Mouse (Mus musculus) midbrain, postnatal 0 days (tissue): ENCODE data around the gene Taf6. TPM values are rescaled to one million over a fixed set of nuclear protein-coding genes. Genes with fewer than 3 reads are reported as not detected.

ENCODE experiments used
- ATAC-seq: fragments of 200-750 bp; cut with Nextera tagmentation; 2 replicates; pipeline ENCODE4 v1.8.0; 2017; ENCODE audit warnings: moderate number of reproducible peaks, mild to moderate bottlenecking, moderate TSS enrichment, moderate library complexity; ENCODE audit not compliant: low FRiP score
- DNase-seq: peaks from one replicate; pipeline ENCODE4 v3.0.0-alpha.2; 2015; ENCODE audit warnings: low spot score
- H3K27ac ChIP-seq: fragments of 300-500 bp; sonication (generic); 2 replicates; pipeline ENCODE4 v1.5.1; 2014; ENCODE audit warnings: low read depth, mild to moderate bottlenecking, low read length, mixed read lengths
- H3K27me3 ChIP-seq: fragments of 300-500 bp; sonication (generic); 2 replicates; pipeline ENCODE4 v1.6.1; 2014; ENCODE audit warnings: low read length, control low read depth, mixed read lengths; ENCODE audit not compliant: insufficient read depth
- H3K36me3 ChIP-seq: fragments of 300-500 bp; sonication (generic); 2 replicates; pipeline ENCODE4 v1.6.1; 2014; ENCODE audit warnings: low read length, control low read depth, mixed read lengths; ENCODE audit not compliant: insufficient read depth
- H3K4me1 ChIP-seq: fragments of 300-500 bp; sonication (generic); 2 replicates; pipeline ENCODE4 v1.6.1; 2014; ENCODE audit warnings: mild to moderate bottlenecking, control low read depth, antibody characterized with exemption, low read length, mixed read lengths; ENCODE audit not compliant: insufficient read depth
- H3K4me2 ChIP-seq: fragments of 300-500 bp; sonication (generic); 2 replicates; pipeline ENCODE4 v1.6.1; 2014; ENCODE audit warnings: low read depth, mild to moderate bottlenecking, low read length, mixed read lengths; ENCODE audit not compliant: poor library complexity, severe bottlenecking
- H3K4me3 ChIP-seq: fragments of 300-500 bp; sonication (generic); 2 replicates; pipeline ENCODE4 v1.5.1; 2014; ENCODE audit warnings: low read depth, mild to moderate bottlenecking, low read length, moderate library complexity
- H3K9ac ChIP-seq: fragments of 300-500 bp; sonication (generic); replicated peaks from 2 replicates; pipeline ENCODE4 v1.6.1; 2014; ENCODE audit warnings: mild to moderate bottlenecking, low read length, moderate library complexity, mixed read lengths; ENCODE audit not compliant: poor library complexity, severe bottlenecking
- H3K9me3 ChIP-seq: fragments of 300-500 bp; sonication (generic); 2 replicates; pipeline ENCODE4 v1.6.1; 2016; ENCODE audit warnings: low read length, control low read depth
- CTCF ChIP-seq: IDR thresholded peaks from 2 replicates; pipeline ENCODE4 v1.5.1; 2016; ENCODE audit warnings: antibody characterized with exemption, mild to moderate bottlenecking
- WGBS: fragments of 180-500 bp; shearing (Covaris S2); extraction: QIAGEN DNeasy Blood & Tissue Kit; methylation state at CpG from one replicate; pipeline ENCODE4 v1.1.7; 2014; 5-methylcytosine and 5-hydroxymethylcytosine counted together
- polyA plus RNA-seq: library from polyadenylated mRNA; unstranded; fragments of >200 nt; fragmentation: Nextera tagmentation; extraction: Ambion mirVana; gene quantifications from 2 replicates; pipeline ENCODE4 v1.2.1, GENCODE M21; 2015
- total RNA-seq: library from RNA; depleted of rRNA; stranded (reverse); fragments of >200 nt; gene quantifications from 2 replicates; pipeline ENCODE4 v1.2.3, GENCODE M21; 2014

The Taf6 gene
- total and polyA plus RNA-seq, 2 experiments from 2014 or later = 49.8 to 90.3 TPM

GRCm38 (mm10) chr5:138165594-138165993, 21.7 kb downstream of the Taf6 start:
- no peak for DNase-seq
- H3K27me3 ChIP-seq = no peaks in the 10 kb centered on the region
- no peak for TF ChIP-seq CTCF
- H3K4me2 ChIP-seq = no peak overlapping the region
- H3K9ac ChIP-seq = no peak overlapping the region
- H3K4me1 ChIP-seq = peaks cover 7% of the 10 kb centered on the region
- 77% methylated on average over 8 of the region's 8 CpGs for WGBS
- H3K27ac ChIP-seq = no peak overlapping the region
- no peaks in the 10 kb centered on the region for H3K9me3 ChIP-seq
- H3K36me3 ChIP-seq = peaks cover 50% of the 10 kb centered on the region
- H3K4me3 ChIP-seq = no peak overlapping the region
- no peak for ATAC-seq

- TF ChIP-seq CTCF = no peak
- no peak overlapping the region for H3K4me3 ChIP-seq
- WGBS = 68% methylated on average over 10 of the region's 10 CpGs
Observed at GRCm38 (mm10) chr5:138163610-138164009, 23.6 kb downstream of the Taf6 start.

GRCm38 (mm10) chr5:138163046-138163445, 24.2 kb downstream of the Taf6 start:
- Histone ChIP-seq H3K4me3 (no peak overlapping the region), H3K36me3 (peaks cover 45% of the 10 kb centered on the region), H3K9ac (no peak overlapping the region), H3K9me3 (no peaks in the 10 kb centered on the region), H3K4me2 (no peak overlapping the region), H3K4me1 (peaks cover 5% of the 10 kb centered on the region), H3K27ac (no peak overlapping the region), H3K27me3 (no peaks in the 10 kb centered on the region)
- TF ChIP-seq CTCF = no peak
- DNase-seq (no peak), ATAC-seq (no peak)
- 76% methylated on average over 6 of the region's 6 CpGs for WGBS

More at GRCm38 (mm10) chr5:138163610-138164009, 23.6 kb downstream of the Taf6 start:
- H3K4me2 ChIP-seq = no peak overlapping the region
- no peak for DNase-seq
- no peak for ATAC-seq
- no peak overlapping the region for H3K27ac ChIP-seq
- H3K9ac ChIP-seq = no peak overlapping the region
- peaks cover 48% of the 10 kb centered on the region for H3K36me3 ChIP-seq
- H3K27me3 ChIP-seq = no peaks in the 10 kb centered on the region
- H3K4me1 ChIP-seq = peaks cover 5% of the 10 kb centered on the region
- H3K9me3 ChIP-seq = no peaks in the 10 kb centered on the region

- Histone ChIP-seq H3K9ac (peak within 1 kb of the TSS; percentile 66), H3K4me2 (peak within 1 kb of the TSS; percentile 74), H3K27ac (peak within 1 kb of the TSS; percentile 70), H3K4me1 (peaks cover 5% of the 10 kb centered on the region), H3K4me3 (peak within 1 kb of the TSS; percentile 59), H3K27me3 (no peaks in the 10 kb centered on the region), H3K9me3 (no peaks in the 10 kb centered on the region), H3K36me3 (peaks cover 28% of the 10 kb centered on the region; the same call in 1 of the 2 replicates)
- peak; percentile 22; the same call in 1 of the 2 replicates for TF ChIP-seq CTCF
- WGBS = under 1% methylated on average over 42 of the region's 42 CpGs
- ATAC-seq (peak; percentile 93), DNase-seq (peak; percentile 96)
Observed at GRCm38 (mm10) chr5:138160842-138161665, 26.2 kb downstream of the Taf6 start, which contains the start of gene Cops6. Gene Cops6, plus strand, starts transcription at chr5:138161071.

GRCm38 (mm10) chr5:138160224-138160762, 27.0 kb downstream of the Taf6 start:
- peak overlapping the region; percentile 74 for H3K4me2 ChIP-seq
- 63% methylated on average over 7 of the region's 7 CpGs for WGBS
- DNase-seq (no peak), ATAC-seq (no peak)
- no peaks in the 10 kb centered on the region for H3K9me3 ChIP-seq
- H3K27me3 ChIP-seq = no peaks in the 10 kb centered on the region
- TF ChIP-seq CTCF = no peak
- H3K36me3 ChIP-seq = peaks cover 21% of the 10 kb centered on the region; the same call in 1 of the 2 replicates
- peak overlapping the region; percentile 59 for H3K4me3 ChIP-seq
- H3K9ac ChIP-seq = 0 out of 2 replicates have a peak overlapping the region, but pooled peaks have one; percentile 66
- H3K4me1 ChIP-seq = peaks cover 5% of the 10 kb centered on the region
- H3K27ac ChIP-seq = 0 out of 2 replicates have a peak overlapping the region, but pooled peaks have one; percentile 70
